ENCODE assay signal across 8 mouse cellular contexts in genomic region chr17:6005246-6005637, GRCm38 (mm10).
A peak's percentile ranks its signal among the peaks of the same experiment; 100 is the strongest.
DNase-seq lines count a peak whose midpoint lies in the region; ATAC-seq lines count a peak whose summit lies in the region.

No protein-coding gene starts in this region.

- H3K4me1 ChIP-seq in kidney, embryonic 15.5 days = peaks cover 26% of the 10 kb centered on the region
- H3K4me1 ChIP-seq in intestine, embryonic 14.5 days (replicated peaks; ENCODE audit: control insufficient read depth, insufficient read depth, low read length) = peaks cover 17% of the 10 kb centered on the region
- H3K4me1 ChIP-seq in midbrain, embryonic 16.5 days (ENCODE audit: control insufficient read depth, insufficient read depth, low read length) = peaks cover 11% of the 10 kb centered on the region

- H3K9ac ChIP-seq in kidney, embryonic 15.5 days = no peak overlapping the region
- H3K9ac ChIP-seq in intestine, embryonic 14.5 days (ENCODE audit: low read length) = no peak overlapping the region
- no peak overlapping the region for H3K9ac ChIP-seq in midbrain, embryonic 16.5 days (ENCODE audit: low read depth, low read length)

- H3K4me2 ChIP-seq in kidney, embryonic 15.5 days = peak overlapping the region; percentile 39; the same call in 1 of the 2 replicates
- H3K4me2 ChIP-seq in intestine, embryonic 14.5 days (ENCODE audit: low read length) = peak overlapping the region; percentile 29; the same call in 1 of the 2 replicates
- H3K4me2 ChIP-seq in midbrain, embryonic 16.5 days (ENCODE audit: low read length) = no peak overlapping the region

- DNase-seq in kidney, adult 11 months = no peak
- peak; percentile 55 for DNase-seq in brain, adult 2 months (ENCODE audit: low read depth, low spot score)
- DNase-seq in intestine, embryonic 14.5 days (ENCODE audit: low spot score) = no peak
- no peak for DNase-seq in ovary, postnatal 10 days (ENCODE audit: low spot score)
- no peak for DNase-seq in gastrocnemius, postnatal 25 days
- no peak for DNase-seq in frontal cortex, postnatal 25 days (ENCODE audit: low spot score in 2 of 2)

- H3K9me3 ChIP-seq in kidney, embryonic 15.5 days (replicated peaks) = no peaks in the 10 kb centered on the region
- H3K9me3 ChIP-seq in intestine, embryonic 14.5 days (ENCODE audit: control insufficient read depth, low read length) = no peaks in the 10 kb centered on the region
- no peaks in the 10 kb centered on the region for H3K9me3 ChIP-seq in midbrain, embryonic 16.5 days (replicated peaks; ENCODE audit: control insufficient read depth, low read length, poor library complexity, severe bottlenecking)

- H3K36me3 ChIP-seq in kidney, embryonic 15.5 days = peaks cover 14% of the 10 kb centered on the region
- H3K36me3 ChIP-seq in intestine, embryonic 14.5 days (ENCODE audit: control insufficient read depth, insufficient read depth, low read length) = peaks cover 29% of the 10 kb centered on the region
- no peaks in the 10 kb centered on the region for H3K36me3 ChIP-seq in midbrain, embryonic 16.5 days (ENCODE audit: control insufficient read depth, insufficient read depth, low read length)

- H3K27me3 ChIP-seq in kidney, embryonic 15.5 days = no peaks in the 10 kb centered on the region
- H3K27me3 ChIP-seq in intestine, embryonic 14.5 days (replicated peaks; ENCODE audit: control insufficient read depth, insufficient read depth, low read length) = no peaks in the 10 kb centered on the region
- no peaks in the 10 kb centered on the region for H3K27me3 ChIP-seq in midbrain, embryonic 16.5 days (ENCODE audit: control insufficient read depth, insufficient read depth, low read depth, low read length)

- no peak overlapping the region; the same call in 1 of the 2 replicates for H3K4me3 ChIP-seq in kidney, embryonic 15.5 days (replicated peaks)
- H3K4me3 ChIP-seq in intestine, embryonic 14.5 days (ENCODE audit: low read depth, low read length) = no peak overlapping the region
- no peak overlapping the region for H3K4me3 ChIP-seq in midbrain, embryonic 16.5 days (ENCODE audit: low read depth, low read length)

- 10% methylated on average over 11 of the region's 14 CpGs for WGBS in kidney, embryonic 15.5 days
- 16% methylated on average over 11 of the region's 14 CpGs for WGBS in intestine, embryonic 14.5 days
- 22% methylated on average over 8 of the region's 14 CpGs for WGBS in midbrain, embryonic 16.5 days

- peak; percentile 72 for ATAC-seq in kidney, embryonic 15.5 days (replicated peaks; ENCODE audit: low FRiP score)
- peak; percentile 73 for ATAC-seq in intestine, embryonic 14.5 days (replicated peaks; ENCODE audit: low FRiP score, low TSS enrichment, low read depth)
- peak; percentile 59 for ATAC-seq in midbrain, embryonic 16.5 days

- peak overlapping the region; percentile 78 for H3K27ac ChIP-seq in kidney, embryonic 15.5 days
- H3K27ac ChIP-seq in intestine, embryonic 14.5 days (ENCODE audit: low read depth) = peak overlapping the region; percentile 94
- H3K27ac ChIP-seq in midbrain, embryonic 16.5 days (ENCODE audit: low read length) = no peak overlapping the region
